Mouse (Mus musculus) megakaryocyte, embryonic 14.5 days (primary cell): ENCODE data around the gene Trio.

Experiments used
- FLI1 ChIP-seq: IDR thresholded peaks from 2 replicates; pipeline ENCODE4 v1.6.1; 2012; ENCODE audit warnings: low read length, inconsistent platforms, mixed read lengths
- GATA1 ChIP-seq: IDR thresholded peaks from 3 replicates; pipeline ENCODE4 v1.6.1; 2012; ENCODE audit warnings: mixed read lengths, low read length, inconsistent platforms, borderline replicate concordance

DNA sequence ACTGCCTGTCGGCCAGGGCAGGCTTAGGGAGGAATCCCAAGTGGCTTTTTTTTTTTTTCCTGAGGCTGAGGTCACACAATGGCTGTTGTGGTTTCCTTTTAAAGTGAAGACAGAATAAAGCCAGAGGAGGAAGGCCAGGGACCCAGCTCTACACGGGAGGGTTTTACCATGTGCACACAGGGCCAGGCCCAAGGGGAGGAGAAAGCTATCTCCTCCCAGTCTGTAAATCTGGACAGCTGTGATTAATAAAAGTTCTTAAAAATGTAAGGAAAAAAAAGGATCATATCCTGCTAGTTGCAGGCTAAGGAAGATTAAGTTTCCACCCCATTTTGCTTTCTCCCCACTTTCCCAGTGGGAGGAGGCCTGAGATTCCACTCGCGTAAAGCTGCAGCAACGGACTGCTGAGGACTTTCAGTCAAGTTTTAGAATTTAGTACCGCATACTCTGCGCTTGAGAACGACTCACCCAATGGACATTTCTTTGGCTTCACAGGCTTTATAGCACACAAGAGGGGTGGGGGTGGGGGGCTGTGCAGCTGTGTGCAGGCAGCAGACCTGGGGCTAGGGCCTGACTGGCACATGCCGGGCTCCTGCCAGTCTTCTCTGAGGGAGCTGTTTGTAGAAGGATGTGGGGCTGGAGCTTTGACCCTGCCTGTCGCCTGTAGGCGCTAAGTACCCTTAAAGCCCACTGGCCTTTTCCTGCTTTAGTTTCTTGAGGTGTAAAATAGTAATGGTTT lies 248.0 kb downstream of the Trio start:
- TF ChIP-seq GATA1 (no peak), FLI1 (no peak)
